Mouse (Mus musculus) forebrain, postnatal 0 days (tissue): ENCODE results near the gene Smtn. TPM values are rescaled to one million over a fixed set of nuclear protein-coding genes. Genes with fewer than 3 reads are reported as not detected.

Experiments used
- ATAC-seq: fragments of 200-750 bp; cut with Nextera tagmentation; 2 replicates; pipeline ENCODE4 v1.8.0; 2017; ENCODE audit warnings: mild to moderate bottlenecking, moderate library complexity
- DNase-seq: peaks from one replicate; pipeline ENCODE4 v3.0.0-alpha.2; 2015
- H3K27ac ChIP-seq: fragments of 300-500 bp; sonication (generic); 2 replicates; pipeline ENCODE4 v1.5.1; 2014; ENCODE audit warnings: low read depth, mild to moderate bottlenecking, antibody characterized with exemption, low read length, moderate library complexity, mixed read lengths
- H3K27me3 ChIP-seq: fragments of 300-500 bp; sonication (generic); 2 replicates; pipeline ENCODE4 v1.6.1; 2014; ENCODE audit warnings: mild to moderate bottlenecking, low read length, mixed read lengths; ENCODE audit not compliant: insufficient read depth
- H3K36me3 ChIP-seq: fragments of 300-500 bp; sonication (generic); 2 replicates; pipeline ENCODE4 v1.6.1; 2014; ENCODE audit warnings: mild to moderate bottlenecking, moderate library complexity; ENCODE audit not compliant: insufficient read depth
- H3K4me1 ChIP-seq: fragments of 300-500 bp; sonication (generic); 2 replicates; pipeline ENCODE4 v1.6.1; 2014; ENCODE audit warnings: antibody characterized with exemption; ENCODE audit not compliant: insufficient read depth
- H3K4me2 ChIP-seq: fragments of 300-500 bp; sonication (generic); 2 replicates; pipeline ENCODE4 v1.6.1; 2014; ENCODE audit warnings: low read depth, mild to moderate bottlenecking, moderate library complexity
- H3K4me3 ChIP-seq: fragments of 300-500 bp; sonication (generic); 2 replicates; pipeline ENCODE4 v1.5.1; 2014; ENCODE audit warnings: low read depth, low read length, mixed read lengths
- H3K9ac ChIP-seq: fragments of 300-500 bp; sonication (generic); 2 replicates; pipeline ENCODE4 v1.6.1; 2014; ENCODE audit warnings: mild to moderate bottlenecking
- H3K9me3 ChIP-seq: fragments of 300-500 bp; sonication (generic); 2 replicates; pipeline ENCODE4 v1.6.1; 2016; ENCODE audit warnings: low read length
- CTCF ChIP-seq: sonication (generic); IDR thresholded peaks from 2 replicates; pipeline ENCODE4 v1.5.1; 2016; ENCODE audit warnings: antibody characterized with exemption, control low read depth, low read depth
- WGBS: fragments of 180-500 bp; shearing (Covaris S2); extraction: QIAGEN DNeasy Blood & Tissue Kit; methylation state at CpG from one replicate; pipeline ENCODE4 v1.1.7; 2014; 5-methylcytosine and 5-hydroxymethylcytosine counted together
- polyA plus RNA-seq: library from polyadenylated mRNA; unstranded; fragments of >200 nt; fragmentation: Nextera tagmentation; extraction: Ambion mirVana; gene quantifications from 2 replicates; pipeline ENCODE4 v1.2.1, GENCODE M21; 2015
- total RNA-seq: library from RNA; depleted of rRNA; stranded (reverse); fragments of >200 nt; gene quantifications from 2 replicates; pipeline ENCODE4 v1.2.3, GENCODE M21; 2014

The Smtn gene
- total and polyA plus RNA-seq, 2 experiments from 2014 or later, result 7.9 to 8.7 TPM

DNA sequence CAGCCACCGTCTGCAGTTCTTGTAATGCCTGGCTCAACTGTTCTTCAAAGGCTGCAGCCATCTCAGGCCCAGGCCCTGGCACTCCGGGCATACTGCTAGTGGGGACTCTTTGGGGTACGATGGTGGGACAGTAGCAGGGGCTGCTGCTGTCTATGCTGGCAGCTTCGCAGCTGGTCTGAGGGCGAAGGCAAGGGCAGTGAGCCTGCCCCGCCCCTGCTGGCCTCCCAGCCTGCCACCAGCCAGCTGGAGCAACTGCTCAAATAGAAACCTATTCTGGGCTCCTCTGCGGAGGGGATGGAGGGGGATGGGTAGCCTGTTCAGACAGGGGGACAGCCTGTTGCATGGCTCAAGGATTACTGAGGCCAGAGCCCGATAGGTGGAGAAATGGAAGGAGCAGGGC, 12.6 kb downstream of the Smtn start:
- Histone ChIP-seq H3K4me3 (no peak overlapping the region), H3K27me3 (no peaks in the 10 kb centered on the region), H3K4me2 (no peak overlapping the region), H3K36me3 (no peaks in the 10 kb centered on the region), H3K9ac (no peak overlapping the region), H3K27ac (no peak overlapping the region), H3K9me3 (no peaks in the 10 kb centered on the region), H3K4me1 (no peaks in the 10 kb centered on the region)
- TF ChIP-seq CTCF, result no peak
- ATAC-seq (no peak), DNase-seq (no peak)
- WGBS, result 83% methylated on average over 8 of the region's 8 CpGs

DNA sequence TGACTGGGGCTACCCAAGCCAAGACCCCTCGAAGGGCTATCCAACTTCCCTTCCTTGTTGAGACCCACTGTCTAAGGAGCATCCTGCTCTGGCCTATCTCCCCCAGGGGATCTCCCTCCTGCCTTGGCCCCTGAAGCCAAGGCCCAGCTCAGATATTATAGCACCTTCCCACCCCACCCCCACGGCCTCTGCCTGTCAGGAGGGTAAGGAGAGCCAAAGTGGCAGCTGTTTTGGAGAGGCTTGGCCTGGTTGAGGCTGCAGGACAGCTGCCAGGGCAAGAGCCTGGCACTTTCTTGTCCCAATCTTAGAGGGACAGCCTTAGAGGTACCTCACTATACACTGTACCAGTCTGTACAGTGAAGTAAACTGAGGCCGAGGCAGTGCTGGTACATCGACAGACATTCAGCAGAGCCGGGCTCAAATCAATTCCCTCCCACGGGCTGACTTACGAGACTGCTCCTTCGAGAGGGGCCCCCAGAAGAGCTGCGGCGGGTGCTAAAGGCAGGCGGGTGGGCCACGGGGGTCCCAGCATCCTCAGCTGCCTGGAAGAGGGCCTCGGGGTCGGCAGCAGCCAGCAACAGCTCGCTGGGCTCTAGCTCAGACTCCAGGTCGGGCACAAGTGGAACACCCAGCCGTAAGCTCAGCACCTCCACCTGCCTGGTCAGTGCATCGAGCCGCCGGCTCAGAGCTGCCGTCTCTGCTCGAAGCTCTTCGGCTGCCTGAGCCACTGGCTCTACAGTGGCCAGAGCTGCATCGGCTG, 13.3 kb downstream of the Smtn start:
- H3K9ac ChIP-seq, result no peak overlapping the region
- no peaks in the 10 kb centered on the region for H3K36me3 ChIP-seq
- H3K27me3 ChIP-seq, result no peaks in the 10 kb centered on the region
- no peaks in the 10 kb centered on the region for H3K4me1 ChIP-seq
- no peaks in the 10 kb centered on the region for H3K9me3 ChIP-seq
- no peak for DNase-seq
- WGBS, result 94% methylated on average over 24 of the region's 24 CpGs
- H3K4me3 ChIP-seq, result no peak overlapping the region
- no peak overlapping the region for H3K27ac ChIP-seq
- H3K4me2 ChIP-seq, result no peak overlapping the region
- ATAC-seq, result no peak
- TF ChIP-seq CTCF, result no peak

DNA sequence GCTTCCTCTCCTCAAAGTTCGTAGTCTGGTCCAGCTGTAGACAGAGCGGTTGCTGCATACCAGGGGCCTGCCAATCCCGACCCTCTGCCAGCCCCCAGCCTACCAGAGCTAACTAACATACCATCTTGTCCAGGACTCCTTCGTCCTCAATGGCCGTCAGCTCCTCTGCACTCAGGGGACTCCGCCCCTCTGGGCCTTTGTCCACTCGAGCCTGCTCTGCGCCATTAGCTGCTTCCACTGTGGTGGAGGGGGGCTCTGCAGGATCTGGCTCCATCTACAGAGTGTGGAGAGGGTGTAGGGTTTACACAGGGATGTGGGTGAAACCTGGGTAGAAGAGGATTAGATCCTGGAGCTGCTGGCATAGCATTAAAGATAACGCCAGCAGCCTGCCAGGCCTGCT, 14.2 kb downstream of the Smtn start:
- WGBS, result 69% methylated on average over 9 of the region's 9 CpGs
- no peak overlapping the region for H3K27ac ChIP-seq
- no peaks in the 10 kb centered on the region for H3K27me3 ChIP-seq
- no peak overlapping the region for H3K4me2 ChIP-seq
- DNase-seq (no peak), ATAC-seq (no peak)
- TF ChIP-seq CTCF, result no peak
- H3K4me3 ChIP-seq, result no peak overlapping the region
- no peaks in the 10 kb centered on the region for H3K9me3 ChIP-seq
- no peak overlapping the region for H3K9ac ChIP-seq
- no peaks in the 10 kb centered on the region for H3K36me3 ChIP-seq
- H3K4me1 ChIP-seq, result no peaks in the 10 kb centered on the region

DNA sequence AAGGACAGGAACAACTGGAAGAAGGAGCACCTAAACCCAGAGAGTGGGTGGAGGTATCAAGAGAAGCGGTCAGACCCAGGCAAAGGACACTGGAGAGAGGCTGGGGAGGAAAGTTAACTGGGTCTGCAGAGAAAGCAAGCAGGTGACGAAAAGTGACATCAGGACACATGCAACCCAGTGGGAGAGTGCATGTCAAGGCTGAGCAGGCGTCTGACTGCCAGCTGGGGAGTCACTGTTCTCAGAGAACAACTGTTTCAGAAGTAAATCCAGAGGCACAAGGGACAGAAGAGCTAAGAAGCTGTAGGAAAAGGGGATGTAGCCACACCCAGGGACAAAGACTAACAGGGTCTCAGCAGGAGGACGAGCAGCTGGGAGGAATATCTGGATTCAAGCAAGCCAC, 14.9 kb downstream of the Smtn start:
- Histone ChIP-seq H3K9ac (no peak overlapping the region), H3K9me3 (no peaks in the 10 kb centered on the region), H3K4me1 (no peaks in the 10 kb centered on the region), H3K4me3 (no peak overlapping the region), H3K27me3 (no peaks in the 10 kb centered on the region), H3K27ac (no peak overlapping the region), H3K4me2 (no peak overlapping the region), H3K36me3 (no peaks in the 10 kb centered on the region)
- no peak for DNase-seq
- TF ChIP-seq CTCF, result no peak
- no peak for ATAC-seq
- WGBS, result 81% methylated on average over 4 of the region's 4 CpGs

DNA sequence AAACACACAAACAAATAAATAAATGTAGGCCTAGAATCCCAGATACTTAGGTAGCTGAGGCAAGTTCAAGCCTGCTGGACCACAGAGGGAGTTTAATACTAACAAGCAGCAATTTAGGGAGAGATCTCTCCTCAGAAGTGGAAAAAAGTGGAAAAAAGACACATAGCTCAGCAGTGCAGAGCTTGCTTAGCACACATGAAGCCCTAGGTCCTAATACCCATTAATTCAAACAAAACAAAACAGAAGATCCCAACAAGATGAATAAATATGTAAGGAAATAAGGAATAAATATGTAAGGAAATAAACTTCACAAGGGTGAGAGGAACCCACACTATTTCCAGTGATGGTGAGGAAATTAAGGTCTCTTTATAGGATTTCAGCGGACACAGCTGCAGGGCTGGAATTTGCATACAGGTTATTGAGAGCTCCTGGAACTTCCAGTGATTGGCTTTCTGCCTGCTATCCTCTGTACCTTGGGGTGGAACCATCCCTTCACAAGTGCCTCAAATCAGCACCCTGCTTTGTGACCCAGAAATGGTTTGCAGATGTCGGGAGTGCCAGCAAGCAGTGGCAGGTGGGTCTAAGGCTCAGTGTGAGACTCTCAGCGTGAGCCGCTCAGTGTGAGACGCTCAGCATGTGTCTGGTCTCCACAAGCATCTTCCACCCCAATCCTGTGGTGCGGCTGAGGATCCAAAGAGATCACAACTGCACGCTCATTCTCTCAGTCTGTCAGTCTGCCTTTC, 16.4 kb downstream of the Smtn start:
- Histone ChIP-seq H3K4me2 (no peak overlapping the region), H3K27ac (no peak overlapping the region), H3K27me3 (no peaks in the 10 kb centered on the region), H3K4me3 (no peak overlapping the region), H3K9ac (no peak overlapping the region), H3K4me1 (no peaks in the 10 kb centered on the region), H3K9me3 (no peaks in the 10 kb centered on the region), H3K36me3 (no peaks in the 10 kb centered on the region; the same call in 1 of the 2 replicates)
- DNase-seq (no peak), ATAC-seq (no peak)
- WGBS, result 79% methylated on average over 7 of the region's 7 CpGs
- no peak for TF ChIP-seq CTCF

DNA sequence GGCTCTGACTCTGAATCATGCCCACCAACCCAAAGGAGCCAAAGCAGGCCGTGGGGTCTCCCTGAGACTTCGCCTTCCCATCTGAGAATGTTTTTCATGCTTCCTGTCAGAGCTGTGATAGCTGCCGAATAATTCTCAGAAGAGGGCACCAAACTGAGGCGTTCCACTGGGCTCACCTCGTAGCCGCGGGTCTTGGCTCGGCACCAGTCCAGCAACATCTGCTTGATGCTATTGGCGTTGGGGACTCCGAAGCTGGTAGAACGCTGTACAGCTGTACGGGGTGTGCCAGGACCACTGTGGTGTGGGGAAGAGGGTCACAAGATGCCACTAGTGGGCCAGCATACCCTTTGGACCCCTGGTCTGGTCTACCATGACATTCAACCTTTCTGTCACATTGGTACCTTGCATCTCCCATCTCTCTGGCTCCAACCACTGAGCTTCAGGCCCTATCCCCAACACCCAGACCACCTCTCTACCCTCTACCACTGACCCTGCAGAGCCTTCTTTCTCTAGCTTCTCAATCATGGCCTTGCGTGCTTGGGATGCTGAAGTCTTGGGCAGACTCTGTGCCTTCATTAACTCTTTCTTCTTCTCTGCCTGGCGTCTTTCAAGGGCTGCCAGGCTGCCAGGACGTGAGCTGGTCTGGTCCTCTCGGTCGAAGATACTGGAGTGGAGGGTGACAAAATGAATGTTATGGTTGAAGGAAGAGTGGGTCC, 18.0 kb downstream of the Smtn start:
- 96% methylated on average over 17 of the region's 17 CpGs for WGBS
- H3K9me3 ChIP-seq, result no peaks in the 10 kb centered on the region
- H3K4me2 ChIP-seq, result no peak overlapping the region
- H3K4me3 ChIP-seq, result no peak overlapping the region
- H3K27ac ChIP-seq, result no peak overlapping the region
- no peaks in the 10 kb centered on the region for H3K27me3 ChIP-seq
- no peak for DNase-seq
- H3K9ac ChIP-seq, result no peak overlapping the region
- H3K36me3 ChIP-seq, result no peaks in the 10 kb centered on the region; the same call in 1 of the 2 replicates
- H3K4me1 ChIP-seq, result 0 out of 2 replicates have a peak, but pooled peaks cover 1% of the 10 kb centered on the region
- no peak for TF ChIP-seq CTCF
- ATAC-seq, result no peak
